Mouse (Mus musculus): ENCODE results near the gene Pcdh10. TPM values are rescaled to one million over a fixed set of nuclear protein-coding genes. Genes with fewer than 3 reads are reported as not detected.

Gene Pcdh10
- not detected in 2 replicates for total RNA-seq (2014; fragmentation: Nextera tagmentation)
- 0.11 TPM in 1 of 2 replicates, not detected in the other for total RNA-seq (2017)

DNA sequence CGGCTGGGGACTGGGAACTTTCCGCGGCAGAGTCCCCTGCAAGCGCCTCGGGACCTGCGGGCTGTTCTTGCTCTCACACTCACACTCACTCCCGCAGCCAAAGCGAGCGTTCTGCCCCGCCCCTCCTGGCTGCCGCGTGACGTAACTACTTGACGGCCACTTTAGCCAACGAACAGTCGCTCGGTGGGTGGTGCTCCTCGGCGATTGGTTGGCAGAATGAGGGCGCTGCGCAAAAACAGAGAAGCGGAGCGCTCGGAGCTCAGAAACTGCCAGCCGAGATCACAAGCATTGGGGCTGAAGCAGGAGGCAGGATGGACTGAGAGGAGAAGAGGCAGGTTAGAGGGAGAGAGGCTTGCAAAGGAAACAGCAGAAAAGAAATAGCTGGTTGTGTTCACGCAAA lies at the start of gene Pcdh10:
Gene Pcdh10 (plus strand): TSS at position 254 of the 400 bp plus-strand sequence.
- ATAC-seq (replicated peaks; ENCODE audit: low FRiP score, low TSS enrichment, poor library complexity, severe bottlenecking): peak; percentile 92

DNA sequence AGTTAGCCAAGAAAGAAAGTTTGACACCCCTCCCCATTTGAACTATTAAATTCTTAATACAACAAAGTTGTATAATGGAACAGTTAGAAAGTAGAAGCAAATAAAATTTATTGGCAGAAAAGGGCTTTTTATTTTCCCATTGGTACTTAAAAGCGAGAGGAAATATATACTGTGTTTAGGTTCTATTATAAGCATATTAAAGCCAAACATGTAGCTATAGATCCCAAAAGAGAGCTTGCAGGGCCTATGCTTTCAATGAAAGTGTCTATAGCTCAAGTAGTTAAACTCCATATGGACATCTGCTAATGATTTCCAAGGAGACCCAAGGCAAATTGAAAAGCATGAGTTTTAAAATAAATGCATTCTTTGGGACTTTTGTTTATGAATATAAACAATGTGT lies 22.3 kb upstream of the Pcdh10 start:
- ATAC-seq (replicated peaks; ENCODE audit: low FRiP score, low TSS enrichment, poor library complexity, severe bottlenecking): no peak

DNA sequence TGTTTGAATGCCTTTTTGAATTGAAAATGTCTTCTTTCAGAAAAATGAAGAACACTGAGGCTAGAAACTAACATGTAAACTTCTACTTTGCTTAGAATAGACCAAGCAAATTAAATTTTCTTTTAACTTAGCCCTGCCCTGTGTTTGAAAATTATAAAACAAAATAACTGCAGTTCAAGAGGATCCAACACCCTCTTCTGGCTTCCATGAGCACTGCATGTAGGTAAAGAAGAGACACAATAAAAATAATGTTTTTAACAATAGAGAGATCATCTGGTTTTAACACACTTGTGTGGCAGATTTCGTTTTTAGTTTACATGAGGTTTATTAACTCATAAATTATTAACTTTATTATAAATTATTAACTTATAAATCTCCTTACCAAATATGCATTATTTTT lies 9.2 kb upstream of the Pcdh10 start:
- no peak for ATAC-seq (replicated peaks; ENCODE audit: low FRiP score, low TSS enrichment, poor library complexity, severe bottlenecking)

DNA sequence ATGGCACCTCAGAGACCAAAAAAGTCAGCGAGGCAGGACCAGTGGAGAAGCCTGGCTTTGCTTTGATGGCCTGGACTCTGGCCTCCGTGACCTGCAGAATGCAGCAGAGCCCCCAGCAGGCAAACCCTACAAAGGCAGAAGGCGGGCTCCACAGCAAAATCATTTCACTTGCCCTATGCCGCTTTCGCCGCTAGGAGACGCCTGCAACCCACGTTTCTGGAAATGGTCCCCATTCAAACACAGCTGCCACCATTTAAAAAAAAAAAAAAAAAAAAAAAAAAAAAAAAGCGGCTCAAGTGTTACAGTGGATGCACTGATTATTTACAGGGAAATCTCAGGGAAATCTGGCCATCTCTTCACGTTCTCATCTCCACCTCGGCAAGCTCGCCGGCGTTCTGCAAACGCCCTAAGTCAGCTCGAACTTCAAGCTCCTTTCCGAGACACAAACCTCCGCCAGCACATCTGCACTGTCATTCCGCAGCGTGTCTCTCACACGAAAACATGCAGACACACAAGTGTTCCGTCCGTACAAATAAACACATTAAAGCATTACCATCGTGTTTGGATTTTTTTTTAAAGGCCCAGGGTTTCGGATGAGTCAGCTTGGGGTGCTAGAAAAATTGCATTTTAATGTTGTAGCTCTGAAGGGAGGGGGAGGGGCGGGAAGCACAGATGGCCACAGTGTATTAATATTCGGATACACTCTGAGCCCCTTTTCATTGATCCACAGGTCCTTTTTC lies 2.3 kb upstream of the Pcdh10 start:
- ATAC-seq (replicated peaks; ENCODE audit: low FRiP score, low TSS enrichment, poor library complexity, severe bottlenecking): peak; percentile 57; the same call in 1 of the 2 replicates

DNA sequence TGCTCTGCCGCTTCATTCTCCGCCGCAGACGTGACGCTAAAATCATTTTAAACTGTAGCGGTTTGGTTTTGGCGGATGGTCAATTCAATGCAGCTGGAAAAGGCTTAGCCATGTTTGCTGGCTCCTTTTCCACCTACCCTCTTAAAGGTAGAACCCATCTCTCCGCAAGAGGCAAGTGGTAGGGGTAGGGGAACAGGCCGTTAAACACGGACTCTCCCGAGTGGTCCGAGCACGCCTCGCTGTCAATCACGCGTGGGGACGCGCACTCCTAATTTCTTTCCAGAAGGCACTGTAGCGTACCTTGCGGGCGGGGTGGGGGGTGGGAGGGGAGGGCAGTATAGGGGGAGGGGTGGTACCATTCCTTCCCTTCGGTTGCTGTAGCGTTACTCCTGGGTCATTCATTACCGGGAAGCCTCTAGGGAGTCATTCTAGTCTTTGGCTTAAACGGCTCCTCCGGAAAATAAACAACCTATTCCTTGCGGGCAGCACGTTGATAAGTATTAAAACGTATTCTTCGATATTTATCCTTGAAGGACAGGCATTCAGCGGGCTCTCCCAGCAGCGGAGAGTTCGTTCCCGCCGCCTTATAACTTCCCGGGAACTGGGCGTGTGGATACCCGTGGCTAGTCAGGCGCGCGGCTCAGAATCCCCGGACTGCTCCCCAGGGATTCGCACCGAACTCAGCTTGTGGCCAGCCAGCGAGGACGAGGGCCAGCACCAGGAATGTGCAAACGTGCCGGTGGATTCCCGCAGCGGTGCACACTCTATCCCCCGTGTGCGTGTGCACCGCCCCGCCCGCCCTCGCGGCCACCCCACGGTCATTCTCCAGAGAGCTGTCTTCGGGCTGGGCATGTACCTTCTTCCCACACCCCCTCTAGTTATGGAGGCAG lies 1.5 kb upstream of the Pcdh10 start:
- no peak for ATAC-seq (replicated peaks; ENCODE audit: low FRiP score, low TSS enrichment, poor library complexity, severe bottlenecking)

DNA sequence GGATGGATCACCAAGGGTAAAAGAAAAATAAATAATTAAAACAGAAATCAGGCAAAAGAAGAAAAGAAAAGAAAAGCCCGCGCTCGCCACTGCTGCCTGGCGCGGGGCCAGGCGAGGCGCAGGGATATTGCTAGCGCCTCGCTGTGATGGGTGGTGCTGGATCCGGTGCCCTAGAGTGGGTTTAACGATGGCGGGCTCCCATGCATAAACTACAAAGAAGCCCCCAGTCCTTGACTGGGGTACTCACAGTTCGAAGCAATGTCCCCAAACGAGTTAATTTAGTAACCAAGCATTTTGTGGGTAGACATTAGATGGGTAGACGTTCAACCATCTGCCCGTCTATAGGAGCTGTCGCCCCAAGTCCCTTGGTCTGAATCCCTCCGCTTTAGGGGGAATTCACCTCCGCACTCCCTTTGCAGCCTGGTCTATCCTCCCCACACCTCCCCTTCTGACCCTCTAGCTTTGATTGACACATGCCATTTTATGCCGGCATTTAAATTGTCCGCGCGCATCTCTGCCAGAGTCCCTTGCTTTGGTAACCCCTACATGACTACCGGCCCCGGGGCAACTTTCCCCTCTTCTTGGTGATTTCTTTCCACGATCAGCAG lies 703 bp upstream of the Pcdh10 start:
- ATAC-seq (replicated peaks; ENCODE audit: low FRiP score, low TSS enrichment, poor library complexity, severe bottlenecking): no peak

DNA sequence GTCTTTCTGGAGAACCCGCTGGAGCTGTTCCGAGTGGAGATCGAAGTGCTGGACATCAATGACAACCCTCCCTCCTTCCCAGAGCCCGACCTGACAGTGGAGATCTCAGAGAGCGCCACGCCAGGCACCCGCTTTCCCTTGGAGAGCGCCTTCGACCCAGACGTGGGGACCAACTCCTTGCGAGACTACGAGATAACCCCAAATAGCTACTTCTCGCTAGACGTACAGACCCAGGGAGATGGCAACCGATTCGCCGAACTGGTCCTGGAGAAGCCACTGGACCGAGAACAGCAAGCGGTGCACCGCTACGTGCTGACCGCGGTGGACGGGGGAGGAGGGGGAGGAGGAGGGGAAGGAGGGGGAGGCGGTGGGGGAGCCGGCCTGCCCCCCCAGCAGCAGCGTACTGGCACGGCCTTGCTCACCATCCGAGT lies 1.4 kb downstream of the Pcdh10 start:
- ATAC-seq (replicated peaks; ENCODE audit: low FRiP score, low TSS enrichment, poor library complexity, severe bottlenecking): no peak

DNA sequence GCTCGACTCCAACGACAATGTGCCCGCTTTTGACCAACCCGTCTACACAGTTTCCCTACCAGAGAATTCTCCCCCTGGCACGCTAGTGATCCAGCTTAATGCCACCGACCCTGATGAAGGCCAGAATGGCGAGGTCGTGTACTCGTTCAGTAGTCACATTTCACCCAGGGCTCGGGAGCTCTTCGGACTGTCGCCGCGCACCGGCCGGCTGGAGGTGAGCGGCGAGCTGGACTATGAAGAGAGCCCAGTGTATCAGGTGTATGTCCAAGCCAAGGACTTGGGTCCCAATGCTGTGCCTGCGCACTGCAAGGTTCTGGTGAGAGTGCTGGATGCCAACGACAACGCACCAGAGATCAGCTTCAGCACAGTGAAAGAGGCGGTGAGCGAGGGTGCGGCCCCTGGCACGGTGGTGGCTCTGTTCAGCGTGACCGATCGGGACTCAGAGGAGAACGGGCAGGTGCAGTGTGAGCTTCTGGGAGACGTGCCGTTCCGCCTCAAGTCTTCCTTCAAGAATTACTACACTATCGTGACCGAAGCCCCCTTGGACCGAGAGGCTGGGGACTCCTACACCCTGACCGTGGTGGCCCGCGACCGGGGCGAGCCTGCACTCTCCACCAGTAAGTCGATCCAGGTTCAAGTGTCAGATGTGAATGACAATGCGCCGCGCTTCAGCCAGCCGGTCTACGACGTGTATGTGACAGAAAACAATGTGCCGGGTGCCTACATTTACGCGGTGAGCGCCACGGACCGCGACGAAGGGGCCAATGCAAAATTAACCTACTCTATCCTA lies 2.0 kb downstream of the Pcdh10 start:
- no peak for ATAC-seq (replicated peaks; ENCODE audit: low FRiP score, low TSS enrichment, poor library complexity, severe bottlenecking)

DNA sequence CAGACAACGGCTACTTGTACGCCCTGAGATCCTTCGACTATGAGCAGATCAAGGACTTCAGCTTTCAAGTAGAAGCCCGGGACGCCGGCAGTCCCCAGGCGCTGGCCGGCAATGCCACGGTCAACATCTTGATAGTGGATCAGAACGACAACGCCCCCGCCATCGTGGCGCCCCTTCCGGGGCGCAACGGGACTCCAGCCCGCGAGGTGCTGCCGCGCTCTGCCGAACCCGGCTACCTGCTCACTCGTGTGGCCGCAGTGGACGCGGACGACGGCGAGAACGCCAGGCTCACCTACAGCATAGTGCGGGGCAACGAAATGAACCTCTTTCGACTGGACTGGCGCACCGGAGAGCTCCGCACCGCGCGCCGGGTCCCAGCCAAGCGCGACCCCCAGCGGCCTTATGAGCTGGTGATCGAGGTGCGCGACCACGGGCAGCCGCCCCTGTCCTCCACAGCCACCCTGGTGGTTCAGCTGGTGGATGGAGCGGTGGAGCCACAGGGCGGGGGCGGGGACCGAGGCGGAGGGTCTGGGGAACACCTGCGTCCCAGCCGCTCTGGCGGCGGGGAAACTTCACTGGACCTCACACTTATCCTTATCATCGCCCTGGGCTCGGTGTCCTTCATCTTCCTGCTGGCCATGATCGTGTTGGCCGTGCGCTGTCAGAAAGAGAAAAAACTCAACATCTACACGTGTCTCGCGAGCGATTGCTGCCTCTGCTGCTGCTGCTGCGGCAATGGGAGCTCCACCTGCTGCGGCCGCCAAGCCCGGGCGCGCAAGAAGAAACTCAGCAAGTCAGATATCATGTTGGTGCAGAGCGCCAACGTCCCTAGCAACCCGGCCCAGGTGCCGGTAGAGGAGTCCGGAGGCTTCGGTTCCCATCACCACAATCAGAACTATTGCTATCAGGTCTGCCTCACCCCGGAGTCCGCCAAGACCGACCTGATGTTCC lies 2.9 kb downstream of the Pcdh10 start:
- ATAC-seq (replicated peaks; ENCODE audit: low FRiP score, low TSS enrichment, poor library complexity, severe bottlenecking): no peak

DNA sequence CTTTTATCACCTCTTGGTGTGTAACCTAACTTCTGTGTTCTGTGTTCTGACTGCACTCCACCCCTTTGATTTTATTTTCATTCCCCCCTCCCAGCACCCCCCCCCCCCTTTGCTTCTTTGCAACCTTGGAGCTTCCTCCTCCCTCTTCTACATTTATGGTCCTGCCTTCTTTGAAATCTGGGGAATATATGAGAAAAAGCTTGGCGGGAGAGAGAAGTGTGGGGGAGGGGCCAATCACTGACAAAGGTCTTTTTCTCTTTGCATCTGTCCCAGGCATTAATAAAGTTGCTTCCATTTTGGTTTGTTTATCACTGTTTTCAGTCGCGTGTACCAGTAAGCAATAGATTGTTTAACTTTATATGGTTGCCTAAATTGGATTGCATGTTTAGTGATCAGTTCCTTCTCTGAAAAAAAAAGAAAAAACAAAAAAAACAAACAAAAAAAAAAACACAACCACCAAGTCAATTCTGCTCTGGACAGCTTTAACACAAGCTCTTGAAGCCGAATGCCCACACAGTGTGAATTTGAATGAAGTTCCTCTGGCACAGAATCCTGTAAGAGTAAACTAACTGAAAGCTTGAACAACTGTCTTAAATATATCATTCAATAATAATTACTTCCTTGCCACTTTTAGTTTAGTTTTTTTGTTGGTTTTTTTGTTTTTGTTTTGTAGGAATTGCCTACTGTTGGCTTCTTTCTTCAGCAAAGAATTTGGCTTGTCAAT lies 4.0 kb downstream of the Pcdh10 start:
- no peak for ATAC-seq (replicated peaks; ENCODE audit: low FRiP score, low TSS enrichment, poor library complexity, severe bottlenecking)

GRCm38 (mm10) chr3:45383831-45384230 lies 5.6 kb downstream of the Pcdh10 start:
- no peak for ATAC-seq (replicated peaks; ENCODE audit: low FRiP score, low TSS enrichment, poor library complexity, severe bottlenecking)

DNA sequence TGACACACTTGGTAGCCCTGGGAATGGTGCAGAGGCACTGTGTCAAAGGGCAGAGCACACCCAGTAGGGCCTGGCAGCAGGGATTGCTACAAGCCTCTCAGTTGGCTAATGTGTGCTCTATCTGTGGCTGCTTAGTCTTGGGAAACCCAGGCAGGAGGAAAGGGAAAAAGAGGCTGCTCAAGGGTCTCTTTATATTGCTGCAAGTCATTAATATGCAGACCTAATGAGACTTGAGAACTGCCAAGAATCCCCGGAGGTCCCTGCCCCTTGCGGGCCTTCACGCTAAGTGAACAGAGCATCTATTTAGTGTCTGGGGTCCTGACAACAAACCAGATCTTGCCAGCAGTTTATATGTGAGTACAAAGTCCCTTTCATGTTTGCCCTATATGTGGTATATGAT lies 6.8 kb downstream of the Pcdh10 start:
- no peak for ATAC-seq (replicated peaks; ENCODE audit: low FRiP score, low TSS enrichment, poor library complexity, severe bottlenecking)

- ATAC-seq (replicated peaks; ENCODE audit: low FRiP score, low TSS enrichment, poor library complexity, severe bottlenecking): no peak
Measured at GRCm38 (mm10) chr3:45385451-45385850, 7.3 kb downstream of the Pcdh10 start.

DNA sequence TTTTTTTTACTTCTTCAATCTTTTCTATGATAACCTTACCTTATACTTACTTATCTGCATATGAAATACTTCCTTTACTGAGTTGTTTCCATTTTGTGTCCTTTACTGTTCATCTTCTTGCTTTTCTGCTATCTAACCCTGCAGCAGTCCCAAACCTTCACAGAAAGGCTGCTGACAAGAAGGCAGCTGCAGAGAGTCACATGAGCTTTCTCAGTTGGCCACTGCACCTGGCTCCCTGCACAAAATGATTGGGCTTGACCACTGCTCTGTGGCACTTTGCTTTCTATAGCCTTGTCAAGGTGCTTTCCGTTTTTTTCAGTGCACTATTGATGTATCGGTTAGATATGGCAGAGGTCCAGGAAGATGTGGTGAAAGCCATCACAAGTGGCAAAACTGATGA lies 8.3 kb downstream of the Pcdh10 start:
- no peak for ATAC-seq (replicated peaks; ENCODE audit: low FRiP score, low TSS enrichment, poor library complexity, severe bottlenecking)

GRCm38 (mm10) chr3:45397101-45397500 lies 18.9 kb downstream of the Pcdh10 start:
- ATAC-seq (replicated peaks; ENCODE audit: low FRiP score, low TSS enrichment, poor library complexity, severe bottlenecking): no peak

- no peak for ATAC-seq (replicated peaks; ENCODE audit: low FRiP score, low TSS enrichment, poor library complexity, severe bottlenecking)
Measured at GRCm38 (mm10) chr3:45403239-45403638, 25.0 kb downstream of the Pcdh10 start.

DNA sequence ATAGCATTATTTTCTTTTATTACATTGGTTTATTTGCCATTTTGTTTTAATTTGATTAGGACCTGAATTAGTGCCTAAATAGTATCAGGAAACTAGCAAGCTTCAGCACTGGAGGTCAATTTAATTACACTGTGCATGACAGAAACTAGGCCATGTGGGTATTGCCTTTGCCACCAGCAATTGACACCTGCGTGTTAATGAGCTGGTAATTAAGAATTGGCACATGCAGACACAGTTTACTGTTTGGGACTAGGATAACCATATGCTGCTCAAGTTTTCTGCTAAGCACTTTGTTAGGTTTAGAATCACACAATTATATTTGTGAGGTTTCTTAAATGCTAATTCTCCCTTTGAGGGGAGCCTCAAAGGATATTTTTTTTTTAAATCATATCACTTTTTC lies 53.5 kb downstream of the Pcdh10 start:
- no peak for ATAC-seq (replicated peaks; ENCODE audit: low FRiP score, low TSS enrichment, poor library complexity, severe bottlenecking)
